Mouse (Mus musculus) CH12.LX (cell line): ENCODE results near the gene Rundc3a. TPM values are rescaled to one million over a fixed set of nuclear protein-coding genes. Genes with fewer than 3 reads are reported as not detected.

Source experiments
- DNase-seq: peaks from one replicate; pipeline ENCODE4 v3.0.0-alpha.2; 2013; ENCODE audit errors: extremely low read depth
- H3K27ac ChIP-seq: 2 replicates; pipeline ENCODE4 v1.5.1; 2012; ENCODE audit warnings: low read depth, mild to moderate bottlenecking, control low read depth, moderate library complexity; ENCODE audit not compliant: insufficient read depth
- H3K27me3 ChIP-seq: replicated peaks from 2 replicates; pipeline ENCODE3; 2012; ENCODE audit warnings: inconsistent platforms
- H3K36me3 ChIP-seq, 2 experiments: replicated peaks in 1 of 2; 2 replicates each; pipeline versions ENCODE3 to v1.6.1; 2012; ENCODE audit warnings: inconsistent platforms in 1 of 2, low read length in 1 of 2, mild to moderate bottlenecking in 1 of 2, mixed read lengths in 1 of 2, moderate library complexity in 1 of 2; ENCODE audit not compliant: control insufficient read depth in 1 of 2, insufficient read depth in 1 of 2
- H3K4me1 ChIP-seq, 2 experiments: 2 replicates each; pipeline ENCODE4 v1.6.1; 2012; ENCODE audit warnings: inconsistent platforms in 1 of 2, moderate library complexity in 1 of 2; ENCODE audit not compliant: insufficient read depth in 2 of 2, control insufficient read depth in 1 of 2
- H3K4me2 ChIP-seq: 2 replicates; pipeline ENCODE4 v1.6.1; 2012; ENCODE audit warnings: low read depth, mild to moderate bottlenecking, control low read depth; ENCODE audit not compliant: poor library complexity, insufficient read depth, severe bottlenecking
- H3K4me3 ChIP-seq, 3 experiments: fragments of 150-350 bp in 1 of 3; sonication (generic) in 1 of 3; replicated peaks in 1 of 3; 2 replicates each; pipeline versions ENCODE3 to v1.5.1; 2011 to 2012; ENCODE audit warnings: low read depth in 2 of 3, low read length in 2 of 3, mild to moderate bottlenecking in 2 of 3, moderate library complexity in 2 of 3, control low read depth in 1 of 3, improper control_type of control experiment in 1 of 3, inconsistent platforms in 1 of 3, mixed read lengths in 1 of 3; ENCODE audit not compliant: poor library complexity in 1 of 3
- H3K79me2 ChIP-seq: replicated peaks from 2 replicates; pipeline ENCODE4 v1.6.1; 2012; ENCODE audit warnings: mild to moderate bottlenecking, moderate library complexity; ENCODE audit not compliant: control insufficient read depth, poor library complexity, insufficient read depth, severe bottlenecking; ENCODE audit errors: extremely low read depth
- H3K9ac ChIP-seq: 2 replicates; pipeline ENCODE4 v1.6.1; 2012; ENCODE audit warnings: low read depth, mild to moderate bottlenecking, control low read depth, moderate library complexity; ENCODE audit not compliant: insufficient read depth
- H3K9me3 ChIP-seq: replicated peaks from 2 replicates; pipeline ENCODE3; 2012; ENCODE audit warnings: low read length, inconsistent platforms, mixed read lengths
- BHLHE40 ChIP-seq: IDR thresholded peaks from 2 replicates; pipeline ENCODE4 v1.6.1; 2011; ENCODE audit warnings: mild to moderate bottlenecking, low read depth, low read length, improper control_type of control experiment
- CHD1 ChIP-seq: IDR thresholded peaks from 2 replicates; pipeline ENCODE4 v1.6.1; 2012; ENCODE audit warnings: low read depth, low read length, improper control_type of control experiment, inconsistent platforms
- CHD2 ChIP-seq: IDR thresholded peaks from 2 replicates; pipeline ENCODE4 v1.6.1; 2011; ENCODE audit warnings: low read length, improper control_type of control experiment
- CTCF ChIP-seq, 2 experiments: IDR thresholded peaks in 1 of 2; conservative IDR thresholded peaks in 1 of 2; 2 replicates each; pipeline ENCODE4 v1.5.1; 2011 to 2012; ENCODE audit warnings: low read depth in 2 of 2, low read length in 2 of 2, improper control_type of control experiment in 1 of 2, inconsistent platforms in 1 of 2, mild to moderate bottlenecking in 1 of 2, moderate library complexity in 1 of 2
- E2F4 ChIP-seq: IDR thresholded peaks from 2 replicates; pipeline ENCODE4 v1.6.1; 2011; ENCODE audit warnings: low read depth, low read length, improper control_type of control experiment; ENCODE audit not compliant: insufficient replicate concordance
- ELF1 ChIP-seq: IDR thresholded peaks from 2 replicates; pipeline ENCODE4 v1.6.1; 2014; ENCODE audit warnings: low read depth, mild to moderate bottlenecking, inconsistent platforms, low read length, improper control_type of control experiment
- ETS1 ChIP-seq: conservative IDR thresholded peaks from 2 replicates; pipeline ENCODE4 v1.6.1; 2012; ENCODE audit warnings: low read depth, mild to moderate bottlenecking, inconsistent platforms, low read length, improper control_type of control experiment, moderate library complexity
- IRF4 ChIP-seq: IDR thresholded peaks from 2 replicates; pipeline ENCODE4 v1.6.1; 2014; ENCODE audit warnings: low read depth, mild to moderate bottlenecking, inconsistent platforms, low read length, improper control_type of control experiment
- JUND ChIP-seq: conservative IDR thresholded peaks from 2 replicates; pipeline ENCODE4 v1.6.1; 2011; ENCODE audit warnings: low read depth, low read length, improper control_type of control experiment
- MAFK ChIP-seq: IDR thresholded peaks from 2 replicates; pipeline ENCODE4 v1.6.1; 2011; ENCODE audit warnings: low read length, improper control_type of control experiment; ENCODE audit not compliant: insufficient replicate concordance
- MAX ChIP-seq: IDR thresholded peaks from 2 replicates; pipeline ENCODE4 v1.6.1; 2011; ENCODE audit warnings: low read length, improper control_type of control experiment
- MAZ ChIP-seq: IDR thresholded peaks from 2 replicates; pipeline ENCODE4 v1.6.1; 2012; ENCODE audit warnings: low read depth, mild to moderate bottlenecking, inconsistent platforms, low read length, improper control_type of control experiment, moderate library complexity
- MXI1 ChIP-seq: IDR thresholded peaks from 2 replicates; pipeline ENCODE4 v1.6.1; 2011; ENCODE audit warnings: mild to moderate bottlenecking, low read depth, low read length, improper control_type of control experiment
- MYC ChIP-seq: IDR thresholded peaks from 2 replicates; pipeline ENCODE4 v1.6.1; 2011; ENCODE audit warnings: low read depth, mild to moderate bottlenecking, improper control_type of control experiment, low read length
- NELFE ChIP-seq: IDR thresholded peaks from 2 replicates; pipeline ENCODE4 v1.6.1; 2011; ENCODE audit warnings: low read depth, low read length, improper control_type of control experiment
- NRF1 ChIP-seq: IDR thresholded peaks from 2 replicates; pipeline ENCODE4 v1.6.1; 2014; ENCODE audit warnings: low read depth, mild to moderate bottlenecking, inconsistent platforms, low read length, improper control_type of control experiment, moderate library complexity
- POLR2A ChIP-seq: IDR thresholded peaks from 2 replicates; pipeline ENCODE4 v1.6.1; 2011; ENCODE audit warnings: low read depth, mild to moderate bottlenecking, improper control_type of control experiment, low read length
- POLR2AphosphoS2 ChIP-seq: IDR thresholded peaks from 2 replicates; pipeline ENCODE4 v1.6.1; 2011; ENCODE audit warnings: low read depth, low read length, improper control_type of control experiment
- RAD21 ChIP-seq: IDR thresholded peaks from 2 replicates; pipeline ENCODE4 v1.6.1; 2011; ENCODE audit warnings: low read depth, mild to moderate bottlenecking, low read length, improper control_type of control experiment, moderate library complexity
- SIN3A ChIP-seq: IDR thresholded peaks from 2 replicates; pipeline ENCODE4 v1.6.1; 2012; ENCODE audit warnings: low read length, improper control_type of control experiment, inconsistent platforms
- SMC3 ChIP-seq: IDR thresholded peaks from 2 replicates; pipeline ENCODE4 v1.6.1; 2011; ENCODE audit warnings: low read depth, low read length, improper control_type of control experiment
- TCF12 ChIP-seq: IDR thresholded peaks from 2 replicates; pipeline ENCODE4 v1.6.1; 2014; ENCODE audit warnings: low read depth, mild to moderate bottlenecking, inconsistent platforms, low read length, improper control_type of control experiment
- USF2 ChIP-seq: conservative IDR thresholded peaks from 2 replicates; pipeline ENCODE4 v1.6.1; 2011; ENCODE audit warnings: low read depth, low read length, improper control_type of control experiment
- ZC3H11A ChIP-seq: IDR thresholded peaks from 2 replicates; pipeline ENCODE4 v1.6.1; 2012; ENCODE audit warnings: low read depth, mild to moderate bottlenecking, inconsistent platforms, low read length, improper control_type of control experiment
- ZMIZ1 ChIP-seq: IDR thresholded peaks from 2 replicates; pipeline ENCODE4 v1.6.1; 2012; ENCODE audit warnings: low read depth, mild to moderate bottlenecking, inconsistent platforms, low read length, improper control_type of control experiment
- ZNF384 ChIP-seq: IDR thresholded peaks from 2 replicates; pipeline ENCODE4 v1.6.1; 2012; ENCODE audit warnings: low read depth, low read length, improper control_type of control experiment, inconsistent platforms
- dilution Hi-C: fragments of 300-500 bp; cut with MboI; formaldehyde crosslinking; loops from 2 replicates; pipeline ENCODE4 v1.14.3; 2020; ENCODE audit warnings: low sequenced_read_pairs; ENCODE audit not compliant: extremely low pct_unique_long_range_greater_than_20kb, extremely low pct_ligation_motif_present
- in situ Hi-C: fragments of 300-500 bp; cut with MboI; formaldehyde crosslinking; loops from 3 replicates; pipeline ENCODE4 v1.14.3; 2019; ENCODE audit warnings: low sequenced_read_pairs, low pct_ligation_motif_present, low pct_unique_long_range_greater_than_20kb, mixed read lengths
- polyA plus RNA-seq: library from polyadenylated mRNA; unstranded; fragments of >175 nt; gene quantifications from 2 replicates; pipeline ENCODE4 v1.2.1, GENCODE M21; 2012; ENCODE audit warnings: low read depth; ENCODE audit not compliant: insufficient read length
- total RNA-seq, 2 experiments: library from RNA; depleted of rRNA; stranded (reverse); fragments of 300-350 nt in 1 of 2; fragments of >200 nt in 1 of 2; gene quantifications; 2 replicates each; pipeline ENCODE4 v1.2.3; 2012 to 2014

The Rundc3a gene
- total and polyA plus RNA-seq, 3 experiments = 1.4 to 16.3 (median 3.3) TPM

DNA sequence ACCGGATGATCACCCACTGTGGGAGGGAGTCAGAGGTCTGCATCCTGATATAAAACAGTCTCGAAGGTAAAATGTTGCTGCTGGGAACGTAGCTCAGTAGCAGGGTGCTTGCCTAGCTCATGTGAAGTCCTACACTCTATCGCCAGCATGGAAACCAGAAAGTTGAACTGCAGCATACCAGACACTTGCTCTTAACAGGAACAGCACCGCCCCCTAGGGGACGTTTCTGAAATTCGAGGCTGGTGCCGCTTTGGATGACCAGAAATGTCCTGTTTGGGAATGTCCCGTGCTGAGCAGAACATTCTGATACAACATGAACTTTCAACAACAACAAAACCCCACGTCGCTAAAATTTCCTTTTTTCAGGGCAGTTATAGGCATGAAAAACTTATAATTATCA is 18.5 kb downstream of the Rundc3a start:
- H3K27ac ChIP-seq = no peak overlapping the region
- no peaks in the 10 kb centered on the region for H3K36me3 ChIP-seq
- H3K4me1 ChIP-seq = peaks cover 6 to 19% of the 10 kb centered on the region in 2 experiments
- H3K4me2 ChIP-seq = no peak overlapping the region
- H3K4me3 ChIP-seq = no peak overlapping the region
- H3K9ac ChIP-seq = no peak overlapping the region
- TF ChIP-seq RAD21 (no peak; the same call in none of the 2 replicates), ZNF384 (peak; percentile 73), IRF4 (peak; percentile 64; the same call in 1 of the 2 replicates), POLR2AphosphoS2 (no peak), BHLHE40 (peak; percentile 71), CHD2 (no peak; the same call in 1 of the 2 replicates), CTCF (conservative IDR thresholded peaks at IDR 0.05 in 1 of 2, IDR thresholded peaks at IDR 0.05 in 1 of 2; ENCODE audit: low read depth in 2 of 2, low read length in 2 of 2) (peak; percentile 97 to 99), MAZ (peak; percentile 71; the same call in 1 of the 2 replicates), SIN3A (peak; percentile 90), ZMIZ1 (0 out of 2 replicates have a peak, but pooled peaks have one; percentile 35), MAFK (no peak), NELFE (peak; percentile 58), JUND (peak; percentile 55; the same call in 1 of the 2 replicates), CHD1 (no peak), ZC3H11A (peak; percentile 93), ETS1 (no peak; the same call in 1 of the 2 replicates), NRF1 (0 out of 2 replicates have a peak, but pooled peaks have one; percentile 42), ELF1 (peak; percentile 48), MAX (peak; percentile 84), SMC3 (peak; percentile 99), POLR2A (0 out of 2 replicates have a peak, but pooled peaks have one; percentile 28), USF2 (no peak), MXI1 (peak; percentile 75; the same call in 1 of the 2 replicates), TCF12 (peak; percentile 69), MYC (peak; percentile 86), E2F4 (0 out of 2 replicates have a peak, but pooled peaks have one; percentile 47)
- TF ChIP-seq, all 38 proteins: peak for 19
- no peaks in the 10 kb centered on the region for H3K9me3 ChIP-seq
- dilution Hi-C loops (loop anchor here (25.0 kb wide), 1 partner anchor 99 kb away; the partner anchor contains the start of gene Ubtf), in situ Hi-C loops (loop anchor here (5.0 kb wide), 1 partner anchor 119 kb away; no protein-coding TSS in a partner anchor)
- no peaks in the 10 kb centered on the region for H3K27me3 ChIP-seq
- H3K79me2 ChIP-seq = peaks cover under 1% of the 10 kb centered on the region; the same call in 1 of the 2 replicates
- DNase-seq = peak; percentile 94
